12 mouse cellular contexts compared by ENCODE assay signal in genomic region chr10:19362861-19363260, GRCm38 (mm10). TPM values are rescaled to one million over a fixed set of nuclear protein-coding genes. Genes with fewer than 3 reads are reported as not detected.
DNase-seq lines count a peak whose midpoint lies in the region; ATAC-seq and TF ChIP-seq lines count a peak whose summit lies in the region.
"Had no signal": no experiment of that assay in that cellular context is flagged by ENCODE, and none has a peak within 500 bp of the region (broad histone marks: within the 10 kb centered on the region; RNA-seq: fewer than 3 reads in every experiment).

No protein-coding gene starts in this region.

- H3K27ac ChIP-seq in heart, postnatal 0 days (ENCODE audit: low read depth), result no peak overlapping the region
- no peak overlapping the region for H3K27ac ChIP-seq in embryonic facial prominence, embryonic 12.5 days
- no peak overlapping the region for H3K27ac ChIP-seq in hindbrain, embryonic 13.5 days
- no peak overlapping the region for H3K27ac ChIP-seq in midbrain, embryonic 14.5 days (replicated peaks; ENCODE audit: low read depth, low read length)
- no peak overlapping the region for H3K27ac ChIP-seq in left cerebral cortex, adult 2 months

- intact Hi-C loops in heart, postnatal 10 days (cut with DNase I), result no loop called here
- intact Hi-C loops in left cerebral cortex, adult 2 months (cut with DNase I), result no loop called here

- peak overlapping the region; percentile 46 for H3K4me2 ChIP-seq in heart, postnatal 0 days (ENCODE audit: low read depth, low read length)
- H3K4me2 ChIP-seq in embryonic facial prominence, embryonic 12.5 days (replicated peaks), result 0 out of 2 replicates have a peak overlapping the region, but pooled peaks have one; percentile 31
- H3K4me2 ChIP-seq in hindbrain, embryonic 13.5 days, result peak overlapping the region; percentile 41
- peak overlapping the region; percentile 26 for H3K4me2 ChIP-seq in midbrain, embryonic 14.5 days (ENCODE audit: low read length)

- no peak for TF ChIP-seq EP300 in heart, postnatal 0 days (IDR thresholded peaks at IDR 0.05; ENCODE audit: low read depth)

- no peak overlapping the region for H3K9ac ChIP-seq in heart, postnatal 0 days (replicated peaks; ENCODE audit: low read depth, low read length)
- no peak overlapping the region for H3K9ac ChIP-seq in embryonic facial prominence, embryonic 12.5 days
- H3K9ac ChIP-seq in hindbrain, embryonic 13.5 days, result no peak overlapping the region
- no peak overlapping the region for H3K9ac ChIP-seq in midbrain, embryonic 14.5 days (replicated peaks; ENCODE audit: low read length)

- peaks cover 62% of the 10 kb centered on the region for H3K27me3 ChIP-seq in heart, postnatal 0 days (ENCODE audit: control insufficient read depth, insufficient read depth, low read length)
- peaks cover 72% of the 10 kb centered on the region for H3K27me3 ChIP-seq in embryonic facial prominence, embryonic 12.5 days
- peaks cover 96% of the 10 kb centered on the region for H3K27me3 ChIP-seq in hindbrain, embryonic 13.5 days
- H3K27me3 ChIP-seq in midbrain, embryonic 14.5 days (ENCODE audit: control insufficient read depth, insufficient read depth, low read length), result peaks cover 62% of the 10 kb centered on the region

- H3K4me3 ChIP-seq in heart, postnatal 0 days (ENCODE audit: low read depth, low read length), result peak overlapping the region; percentile 29
- no peak overlapping the region for H3K4me3 ChIP-seq in embryonic facial prominence, embryonic 12.5 days
- peak overlapping the region; percentile 19; the same call in 1 of the 2 replicates for H3K4me3 ChIP-seq in hindbrain, embryonic 13.5 days
- peak overlapping the region; percentile 9; the same call in 1 of the 2 replicates for H3K4me3 ChIP-seq in midbrain, embryonic 14.5 days (replicated peaks; ENCODE audit: low read depth, low read length)
- no peak overlapping the region for H3K4me3 ChIP-seq in left cerebral cortex, adult 2 months

- 4% methylated on average over 17 of the region's 17 CpGs for WGBS in heart, postnatal 0 days
- WGBS in embryonic facial prominence, embryonic 12.5 days, result 2% methylated on average over 17 of the region's 17 CpGs
- WGBS in hindbrain, embryonic 13.5 days, result 5% methylated on average over 17 of the region's 17 CpGs
- under 1% methylated on average over 17 of the region's 17 CpGs for WGBS in midbrain, embryonic 14.5 days

- H3K4me1 ChIP-seq in heart, postnatal 0 days (ENCODE audit: control insufficient read depth, insufficient read depth), result no peaks in the 10 kb centered on the region
- H3K4me1 ChIP-seq in embryonic facial prominence, embryonic 12.5 days, result no peaks in the 10 kb centered on the region
- 0 out of 2 replicates have a peak, but pooled peaks cover 5% of the 10 kb centered on the region for H3K4me1 ChIP-seq in hindbrain, embryonic 13.5 days (replicated peaks)
- no peaks in the 10 kb centered on the region; the same call in 1 of the 2 replicates for H3K4me1 ChIP-seq in midbrain, embryonic 14.5 days (ENCODE audit: control insufficient read depth, insufficient read depth, low read length)

- no peak for DNase-seq in heart, postnatal 0 days (ENCODE audit: low spot score)
- DNase-seq in heart, postnatal 10 days, result no peak
- peak; percentile 51 for DNase-seq in midbrain, embryonic 14.5 days
- no peak for DNase-seq in left cerebral cortex, adult 2 months (ENCODE audit: extremely low spot score in 1 of 2, low spot score in 2 of 2)
- DNase-seq in layer of hippocampus, postnatal 36 days, result no peak
- DNase-seq in adrenal gland, postnatal 14 days, result no peak
- DNase-seq: adrenal gland, postnatal 10 days; lung, adult 2 months; right cerebral cortex, adult 18-20 months had no signal

- H3K9me3 ChIP-seq in heart, postnatal 0 days (replicated peaks; ENCODE audit: control insufficient read depth, low read length), result no peaks in the 10 kb centered on the region
- no peaks in the 10 kb centered on the region for H3K9me3 ChIP-seq in embryonic facial prominence, embryonic 12.5 days
- H3K9me3 ChIP-seq in hindbrain, embryonic 13.5 days, result no peaks in the 10 kb centered on the region
- H3K9me3 ChIP-seq in midbrain, embryonic 14.5 days (ENCODE audit: control insufficient read depth, low read length), result no peaks in the 10 kb centered on the region

- H3K36me3 ChIP-seq in heart, postnatal 0 days (replicated peaks; ENCODE audit: control insufficient read depth, insufficient read depth, low read length), result no peaks in the 10 kb centered on the region
- no peaks in the 10 kb centered on the region for H3K36me3 ChIP-seq in embryonic facial prominence, embryonic 12.5 days
- no peaks in the 10 kb centered on the region for H3K36me3 ChIP-seq in hindbrain, embryonic 13.5 days
- H3K36me3 ChIP-seq in midbrain, embryonic 14.5 days (ENCODE audit: control insufficient read depth, insufficient read depth, low read length), result no peaks in the 10 kb centered on the region

- TF ChIP-seq CTCF in heart, postnatal 0 days (IDR thresholded peaks at IDR 0.05; ENCODE audit: low read depth), result no peak
- TF ChIP-seq CTCF in left cerebral cortex, adult 2 months (IDR thresholded peaks at IDR 0.05), result no peak

- no peak for ATAC-seq in heart, postnatal 0 days (ENCODE audit: insufficient read depth, low read depth)
- ATAC-seq in embryonic facial prominence, embryonic 12.5 days (ENCODE audit: insufficient number of reproducible peaks, insufficient read depth, low FRiP score, low TSS enrichment), result no peak
- ATAC-seq in hindbrain, embryonic 13.5 days (ENCODE audit: low FRiP score), result no peak
- ATAC-seq in midbrain, embryonic 14.5 days (ENCODE audit: low FRiP score, low TSS enrichment), result no peak

RNA-seq across cellular contexts. Expression of gene Olig3, which starts 6.5 kb away (rescaled TPM):
- not detected in 2 replicates for total RNA-seq in heart, postnatal 0 days (2014; rRNA removed; ENCODE audit: low replicate concordance)
- not detected in 2 replicates for polyA plus RNA-seq in heart, postnatal 0 days (2015; fragmentation: Nextera tagmentation; extraction: Ambion mirVana)
- total RNA-seq in heart, postnatal 10 days (2021), result not detected
- polyA plus RNA-seq in embryonic facial prominence, embryonic 12.5 days (2016; fragmentation: Nextera tagmentation; extraction: Ambion mirVana), result 0.42 and 1.9 TPM in 2 replicates
- polyA plus RNA-seq in hindbrain, embryonic 13.5 days (2015; fragmentation: Nextera tagmentation; extraction: Ambion mirVana), result 14.5 and 29.9 TPM in 2 replicates
- polyA plus RNA-seq in midbrain, embryonic 14.5 days (2014; fragmentation: Nextera tagmentation; extraction: Ambion mirVana), result 1.7 and 2.0 TPM in 2 replicates
- not detected for total RNA-seq in left cerebral cortex, adult 2 months (2021)
- total RNA-seq in layer of hippocampus, postnatal 36 days (2021), result not detected
- total RNA-seq in adrenal gland, postnatal 14 days (2021), result not detected in 2 replicates
- total RNA-seq: adrenal gland, postnatal 10 days had no signal
- polyA plus RNA-seq: cortical plate, adult 2 months had no signal

Comparison
In these comparisons a context has a peak if more than half of its experiments do, and no peak if none do; other contexts are left out.
1. H3K4me3 ChIP-seq: peak in heart, postnatal 0 days (single experiment), hindbrain, embryonic 13.5 days (single experiment) and midbrain, embryonic 14.5 days (single experiment); none in embryonic facial prominence, embryonic 12.5 days (single experiment) and left cerebral cortex, adult 2 months (single experiment).
2. Peak in every context shown above with its lines, with median percentiles within 50 percentile points of each other: H3K4me2 ChIP-seq.